Mouse (Mus musculus) frontal cortex, adult 2 months (tissue): ENCODE measurements around the gene Fat3. TPM values are rescaled to one million over a fixed set of nuclear protein-coding genes. Genes with fewer than 3 reads are reported as not detected.

ENCODE experiments used
- DNase-seq, 2 experiments: peaks; one replicate each; pipeline ENCODE4 v3.0.0; 2022; ENCODE audit warnings: low spot score in 1 of 2; ENCODE audit errors: extremely low spot score in 1 of 2
- polyA plus RNA-seq: library from polyadenylated mRNA; depleted of rRNA; stranded (reverse); fragments of >200 nt; gene quantifications from 2 replicates; pipeline ENCODE4 v1.2.3, GENCODE M21; 2012

Gene Fat3
- polyA plus RNA-seq, 1 experiment: 39.0 TPM

GRCm38 (mm10) chr9:16439941-16440340 is 61.1 kb downstream of the Fat3 start:
- DNase-seq: no peak

GRCm38 (mm10) chr9:16437805-16438204 is 63.3 kb downstream of the Fat3 start:
- no peak for DNase-seq

- no peak for DNase-seq
Observed at GRCm38 (mm10) chr9:16428589-16428988, 72.5 kb downstream of the Fat3 start.

- DNase-seq: peak in 1 of 2 experiments; percentile 39
Observed at GRCm38 (mm10) chr9:16422707-16423106, 78.4 kb downstream of the Fat3 start.

GRCm38 (mm10) chr9:16402815-16403214 is 98.3 kb downstream of the Fat3 start:
- DNase-seq: no peak

- no peak for DNase-seq
Observed at GRCm38 (mm10) chr9:16398734-16399686, 102.1 kb downstream of the Fat3 start.

GRCm38 (mm10) chr9:16389141-16389540 is 111.9 kb downstream of the Fat3 start:
- no peak for DNase-seq

GRCm38 (mm10) chr9:16387527-16387926 is 113.6 kb downstream of the Fat3 start:
- no peak for DNase-seq

GRCm38 (mm10) chr9:16363713-16364112 is 137.4 kb downstream of the Fat3 start:
- no peak for DNase-seq

- no peak for DNase-seq
Observed at GRCm38 (mm10) chr9:16361811-16362210, 139.3 kb downstream of the Fat3 start.

- no peak for DNase-seq
Observed at GRCm38 (mm10) chr9:16356636-16357035, 144.4 kb downstream of the Fat3 start.

- DNase-seq: no peak
Observed at GRCm38 (mm10) chr9:16354906-16355305, 146.2 kb downstream of the Fat3 start.

GRCm38 (mm10) chr9:16353049-16353724 is 147.9 kb downstream of the Fat3 start:
- no peak for DNase-seq

GRCm38 (mm10) chr9:16352486-16353048 is 148.5 kb downstream of the Fat3 start:
- no peak for DNase-seq

GRCm38 (mm10) chr9:16344902-16345855 is 155.9 kb downstream of the Fat3 start:
- DNase-seq: peak; percentile 26 to 60

- DNase-seq: no peak
Observed at GRCm38 (mm10) chr9:16343191-16343590, 157.9 kb downstream of the Fat3 start.

- DNase-seq: no peak
Observed at GRCm38 (mm10) chr9:16342577-16342976, 158.5 kb downstream of the Fat3 start.

GRCm38 (mm10) chr9:16330290-16330984 is 170.6 kb downstream of the Fat3 start:
- no peak for DNase-seq

- DNase-seq: no peak
Observed at GRCm38 (mm10) chr9:16318957-16319356, 182.1 kb downstream of the Fat3 start.
